Mouse (Mus musculus) spleen, adult 2 months (tissue): ENCODE results near the gene Sepsecs.

Experiments used
- CTCF ChIP-seq: fragments of 200-500 bp; IDR thresholded peaks from 2 replicates; pipeline ENCODE4 v1.5.1; 2011; ENCODE audit warnings: mild to moderate bottlenecking, inconsistent platforms; ENCODE audit not compliant: insufficient read depth, insufficient read length, insufficient replicate concordance; ENCODE audit errors: extremely low read depth
- POLR2A ChIP-seq: fragments of 200-500 bp; IDR thresholded peaks from 2 replicates; pipeline ENCODE4 v1.6.1; 2011; ENCODE audit warnings: low read depth, low read length, inconsistent platforms

GRCm38 (mm10) chr5:52629214-52629613, 40.3 kb downstream of the Sepsecs start:
- TF ChIP-seq POLR2A (no peak), CTCF (no peak)
